Comparison of ENCODE assay signal across 11 mouse cellular contexts in genomic region chr15:103766836-103767235, GRCm38 (mm10). TPM values are rescaled to one million over a fixed set of nuclear protein-coding genes. Genes with fewer than 3 reads are reported as not detected.
DNase-seq lines count a peak whose midpoint lies in the region; TF ChIP-seq lines count a peak whose summit lies in the region.
"Not testable (repeated sequence)": the region's sequence is repeated elsewhere in the genome, so short reads cannot be mapped to it uniquely, and the experiment has no call there.
"Had no signal": no experiment of that assay in that cellular context is flagged by ENCODE, and none has a peak within 500 bp of the region (broad histone marks: within the 10 kb centered on the region; RNA-seq: fewer than 3 reads in every experiment).

No protein-coding gene starts in this region.

- peak; percentile 52; the same call in 1 of the 2 replicates for TF ChIP-seq CTCF in testis, adult 2 months (IDR thresholded peaks at IDR 0.05; ENCODE audit: control insufficient read depth, insufficient read depth, insufficient replicate concordance, low read depth, low read length)

- TF ChIP-seq POLR2A in testis, adult 2 months (IDR thresholded peaks at IDR 0.05; ENCODE audit: control insufficient read depth, low read depth, low read length): not testable (repeated sequence)

- not testable (repeated sequence) for H3K36me3 ChIP-seq in testis, adult 2 months (ENCODE audit: control insufficient read depth, insufficient read depth, low read length)

- H3K4me1 ChIP-seq in testis, adult 2 months (ENCODE audit: control insufficient read depth, insufficient read depth, low read length): not testable (repeated sequence)

- DNase-seq in B cell, adult 2 months: peak; percentile 27 to 37
- DNase-seq in adrenal gland, postnatal 10 days: peak; percentile 55
- peak; percentile 80 for DNase-seq in embryo, embryonic 10 days (ENCODE audit: low spot score)
- DNase-seq in heart, adult 18-20 months: peak; percentile 9 to 37
- DNase-seq in kidney, postnatal 10 days: peak; percentile 51
- DNase-seq in liver: peak; percentile 62
- DNase-seq in neural tube, embryonic 10.5 days (ENCODE audit: extremely low spot score, low spot score): peak; percentile 60

- not testable (repeated sequence) for H3K4me3 ChIP-seq in testis, adult 2 months (ENCODE audit: control insufficient read depth, low read depth, low read length)

- H3K27ac ChIP-seq in testis, adult 2 months (ENCODE audit: control insufficient read depth, insufficient read depth, low read depth, low read length): not testable (repeated sequence)

- H3K27me3 ChIP-seq in testis, adult 2 months (ENCODE audit: control insufficient read depth, insufficient read depth, low read length): not testable (repeated sequence)

RNA-seq across cellular contexts. Expression of gene Mucl1, which starts 11.6 kb away (rescaled TPM):
- total RNA-seq in adrenal gland, postnatal 10 days (2021): under 1 TPM in 1 of 2 experiments, not detected in 1; 0.55 TPM
- total RNA-seq in heart, adult 18-20 months (2021): under 1 TPM; 0.62 to 0.93 TPM
- polyA plus RNA-seq in testis, adult 2 months (2012; rRNA removed): 0.49 and 0.60 TPM in 2 replicates
- total RNA-seq: hematopoietic stem cell, adult 5-6 weeks had no signal
- polyA plus RNA-seq: limb, embryonic 15.5 days; neural tube, embryonic 14.5 days had no signal

Comparison
In these comparisons a context has a peak if more than half of its experiments do, and no peak if none do; other contexts are left out.
1. DNase-seq: peak in every context shown above with its lines; median percentile 80 in embryo, embryonic 10 days; 62 in liver; 60 in neural tube, embryonic 10.5 days; 55 in adrenal gland, postnatal 10 days; 51 in kidney, postnatal 10 days; 32 in B cell, adult 2 months; 23 in heart, adult 18-20 months.